In genomic region chr3:52994666-52995065, GRCm38 (mm10) we compare ENCODE assay signal across 10 mouse cellular contexts. TPM values are rescaled to one million over a fixed set of nuclear protein-coding genes. Genes with fewer than 3 reads are reported as not detected.
DNase-seq lines count a peak whose midpoint lies in the region; ATAC-seq and TF ChIP-seq lines count a peak whose summit lies in the region.
"Had no signal": no experiment of that assay in that cellular context is flagged by ENCODE, and none has a peak within 500 bp of the region (broad histone marks: within the 10 kb centered on the region; RNA-seq: fewer than 3 reads in every experiment).

No protein-coding gene starts in this region.

- no peak for DNase-seq in gastrocnemius, adult 2 months
- DNase-seq in gastrocnemius, postnatal 36 days: no peak
- DNase-seq in liver, postnatal 0 days: no peak
- DNase-seq in liver (no peak), 416B (ENCODE audit: low read depth) (peak; percentile 19)
- DNase-seq in yolk sac, embryonic 10.5 days (ENCODE audit: low spot score): no peak
- DNase-seq in left cerebral cortex, adult 18-20 months (ENCODE audit: low spot score in 2 of 2): no peak
- DNase-seq: cerebellum, adult 11-12 months; kidney, adult 9 months had no signal

- H3K27ac ChIP-seq in gastrocnemius, adult 2 months: no peak overlapping the region
- no peak overlapping the region for H3K27ac ChIP-seq in liver, postnatal 0 days (ENCODE audit: low read depth)
- H3K27ac ChIP-seq in bone marrow macrophage, adult 2 months (ENCODE audit: insufficient read depth, low read depth, low read length): no peak overlapping the region

- H3K4me1 ChIP-seq in liver, postnatal 0 days (ENCODE audit: insufficient read depth): no peaks in the 10 kb centered on the region
- H3K4me1 ChIP-seq in bone marrow macrophage, adult 2 months (ENCODE audit: control insufficient read depth, insufficient read depth, low read length): no peaks in the 10 kb centered on the region

- H3K4me3 ChIP-seq in gastrocnemius, adult 2 months: no peak overlapping the region
- no peak overlapping the region for H3K4me3 ChIP-seq in liver, postnatal 0 days (ENCODE audit: low read depth, low read length)
- H3K4me3 ChIP-seq in bone marrow macrophage, adult 2 months (ENCODE audit: insufficient read depth, low read length): no peak overlapping the region

- no peak overlapping the region for H3K9ac ChIP-seq in liver, postnatal 0 days (replicated peaks)

- peak; percentile 36; the same call in 1 of the 2 replicates for TF ChIP-seq CTCF in gastrocnemius, adult 2 months (IDR thresholded peaks at IDR 0.05)
- TF ChIP-seq CTCF in liver, postnatal 0 days (IDR thresholded peaks at IDR 0.05; ENCODE audit: low read depth): peak; percentile 32
- TF ChIP-seq CTCF in bone marrow macrophage, adult 2 months (IDR thresholded peaks at IDR 0.05; ENCODE audit: low read depth, low read length): peak; percentile 32; the same call in 1 of the 2 replicates

- no peak for TF ChIP-seq EP300 in liver, postnatal 0 days (IDR thresholded peaks at IDR 0.05; ENCODE audit: low read depth)

- peaks cover 24% of the 10 kb centered on the region for H3K36me3 ChIP-seq in liver, postnatal 0 days (replicated peaks; ENCODE audit: insufficient read depth, low read length)

- H3K27me3 ChIP-seq in liver, postnatal 0 days (ENCODE audit: insufficient read depth, low read length): no peaks in the 10 kb centered on the region

- H3K9me3 ChIP-seq in liver, postnatal 0 days (ENCODE audit: low read length): no peaks in the 10 kb centered on the region

- H3K4me2 ChIP-seq in liver, postnatal 0 days (ENCODE audit: low read depth, low read length): no peak overlapping the region

- ATAC-seq in liver, postnatal 0 days: no peak

- WGBS in liver, postnatal 0 days (ENCODE audit: insufficient replicate concordance): 67% methylated on average over 5 of the region's 5 CpGs

- no peak for TF ChIP-seq POLR2A in bone marrow macrophage, adult 2 months (IDR thresholded peaks at IDR 0.05; ENCODE audit: borderline replicate concordance, low read depth, low read length)

- intact Hi-C loops in gastrocnemius, adult 2 months (cut with DNase I): no loop called here
- intact Hi-C loops in gastrocnemius, postnatal 36 days (cut with DNase I): no loop called here

RNA-seq across cellular contexts. Expression of gene Cog6, which starts 22.4 kb away (rescaled TPM):
- 10 to 100 TPM; 42.1 to 45.1 TPM for total RNA-seq in gastrocnemius, adult 2 months (2021)
- total RNA-seq in gastrocnemius, postnatal 36 days (2021): 10 to 100 TPM; 34.8 to 36.3 TPM
- polyA plus RNA-seq in liver, postnatal 0 days (2015; fragmentation: Nextera tagmentation; extraction: Ambion mirVana): 8.8 and 11.1 TPM in 2 replicates
- polyA plus RNA-seq in bone marrow macrophage, adult 2 months (2012; ENCODE audit: insufficient read depth, insufficient read length, missing spikeins): 16.0 and 18.6 TPM in 2 replicates
- 10 to 100 TPM; 39.9 to 45.0 TPM for total RNA-seq in left cerebral cortex, adult 18-20 months (2021)

RNA-seq across cellular contexts. Expression of gene Lhfp, which starts 46.7 kb away (rescaled TPM):
- 10 to 100 TPM in 1 of 2 experiments, 1 to 10 TPM in 1; 10.0 to 16.6 TPM for total RNA-seq in gastrocnemius, adult 2 months (2021)
- 10 to 100 TPM; 12.0 to 12.1 TPM for total RNA-seq in gastrocnemius, postnatal 36 days (2021)
- 9.6 and 10.4 TPM in 2 replicates for polyA plus RNA-seq in liver, postnatal 0 days (2015; fragmentation: Nextera tagmentation; extraction: Ambion mirVana)
- 0.68 and 1.0 TPM in 2 replicates for polyA plus RNA-seq in bone marrow macrophage, adult 2 months (2012; ENCODE audit: insufficient read depth, insufficient read length, missing spikeins)
- 10 to 100 TPM; 27.2 to 31.6 TPM for total RNA-seq in left cerebral cortex, adult 18-20 months (2021)
